Mouse (Mus musculus) lung, adult 2 months (tissue): Measurements from ENCODE around the gene Map2k1. TPM values are rescaled to one million over a fixed set of nuclear protein-coding genes. Genes with fewer than 3 reads are reported as not detected.
A peak's percentile ranks its signal among the peaks of the same experiment; 100 is the strongest.
"Not testable (repeated sequence)": the region's sequence is repeated elsewhere in the genome, so short reads cannot be mapped to it uniquely, and the experiment has no call there.

Source experiments
- DNase-seq: peaks from one replicate; pipeline ENCODE4 v3.0.0; 2022
- H3K4me1 ChIP-seq: fragments of 200-500 bp; 2 replicates; pipeline ENCODE4 v1.6.1; 2011; ENCODE audit warnings: low read length; ENCODE audit not compliant: control insufficient read depth, insufficient read depth
- H3K4me3 ChIP-seq: fragments of 200-500 bp; replicated peaks from 2 replicates; pipeline ENCODE3; 2011; ENCODE audit warnings: low read depth, mild to moderate bottlenecking, control low read depth, low read length; ENCODE audit errors: extremely low read depth
- CTCF ChIP-seq: fragments of 200-500 bp; IDR thresholded peaks from 2 replicates; pipeline ENCODE4 v1.5.1; 2011; ENCODE audit warnings: mild to moderate bottlenecking, low read length, control low read depth; ENCODE audit not compliant: insufficient read depth
- POLR2A ChIP-seq: fragments of 200-500 bp; IDR thresholded peaks from 2 replicates; pipeline ENCODE4 v1.6.1; 2011; ENCODE audit warnings: low read depth, mild to moderate bottlenecking, control low read depth, low read length, borderline replicate concordance; ENCODE audit errors: extremely low read depth
- WGBS: fragments of 180-500 bp; shearing (Covaris S2); methylation state at CpG from one replicate; pipeline ENCODE4 v1.1.7; 2018; 5-methylcytosine and 5-hydroxymethylcytosine counted together
- polyA plus RNA-seq: library from polyadenylated mRNA; depleted of rRNA; stranded (reverse); fragments of >200 nt; gene quantifications from 2 replicates; pipeline ENCODE4 v1.2.3, GENCODE M21; 2012

Gene Map2k1
- polyA plus RNA-seq, 1 experiment: 50.8 TPM

- WGBS: 36% methylated on average over 7 of the region's 7 CpGs
- no peaks in the 10 kb centered on the region for H3K4me1 ChIP-seq
- TF ChIP-seq CTCF (peak; percentile 71), POLR2A (no peak)
- peak; percentile 37 for DNase-seq
- H3K4me3 ChIP-seq: no peak overlapping the region
Observed at GRCm38 (mm10) chr9:64272611-64273010, 19.2 kb upstream of the Map2k1 start.

GRCm38 (mm10) chr9:64271249-64271648 is 17.8 kb upstream of the Map2k1 start:
- DNase-seq: no peak
- H3K4me3 ChIP-seq: no peak overlapping the region
- 52% methylated on average over 3 of the region's 3 CpGs for WGBS
- no peak for TF ChIP-seq CTCF
- no peak for TF ChIP-seq POLR2A
- no peaks in the 10 kb centered on the region for H3K4me1 ChIP-seq

DNA sequence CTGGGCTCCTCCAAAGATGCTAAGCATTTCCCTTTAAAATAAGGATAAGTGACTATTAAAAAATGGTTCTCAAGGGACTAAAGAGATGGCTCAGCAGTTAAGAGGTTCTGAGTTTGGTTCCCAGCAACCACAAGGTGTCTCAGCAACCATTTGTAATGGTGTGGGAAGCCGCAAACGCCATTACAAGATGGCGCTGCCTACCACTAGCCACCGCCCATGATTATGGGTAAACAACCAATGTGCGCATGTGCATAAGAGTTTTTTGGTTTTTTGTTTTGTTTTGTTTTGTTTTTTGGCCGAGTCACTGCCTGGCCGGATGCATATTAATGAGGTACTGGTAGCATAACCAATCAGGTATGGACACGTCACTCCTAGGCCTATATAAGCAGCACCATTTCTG is 15.4 kb upstream of the Map2k1 start:
- H3K4me3 ChIP-seq, DNase-seq, H3K4me1 ChIP-seq: not testable (repeated sequence)
- WGBS: 91% methylated on average over 8 of the region's 8 CpGs

- no peak for TF ChIP-seq POLR2A
- no peak overlapping the region for H3K4me3 ChIP-seq
- DNase-seq: no peak
- no peaks in the 10 kb centered on the region for H3K4me1 ChIP-seq
- 66% methylated on average over 10 of the region's 10 CpGs for whole genome bisulfite sequencing
Observed at GRCm38 (mm10) chr9:64268196-64268595, 14.8 kb upstream of the Map2k1 start.

- WGBS: 84% methylated on average over 1 of the region's 1 CpGs
- Histone ChIP-seq H3K4me3 (no peak overlapping the region), H3K4me1 (no peaks in the 10 kb centered on the region)
- no peak for DNase-seq
- TF ChIP-seq CTCF (no peak), POLR2A (no peak)
Observed at GRCm38 (mm10) chr9:64267231-64267630, 13.8 kb upstream of the Map2k1 start.

DNA sequence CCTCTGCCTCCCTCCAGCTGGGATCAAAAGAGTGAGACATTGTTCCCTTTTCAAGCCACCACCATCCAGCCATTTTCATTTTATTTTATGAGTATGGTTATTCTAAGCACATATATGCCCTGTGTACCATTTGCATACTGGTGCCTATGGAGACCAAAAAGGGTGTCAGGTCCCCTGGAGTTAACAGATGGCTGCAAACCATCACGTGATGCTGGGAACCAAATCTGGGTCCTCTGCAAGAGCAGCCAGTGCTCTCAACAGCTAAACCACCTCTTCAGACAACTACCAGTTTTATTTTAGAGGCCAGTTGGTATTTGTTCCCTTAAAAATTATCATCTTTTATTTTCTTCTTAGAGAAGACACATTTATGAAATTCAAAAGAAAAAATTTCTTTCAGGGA is 11.4 kb upstream of the Map2k1 start:
- no peak overlapping the region for H3K4me3 ChIP-seq
- 48% methylated on average over 1 of the region's 1 CpGs for WGBS
- DNase-seq: no peak
- TF ChIP-seq POLR2A (no peak), CTCF (no peak)
- H3K4me1 ChIP-seq: peaks cover 2% of the 10 kb centered on the region; the same call in 1 of the 2 replicates

GRCm38 (mm10) chr9:64261023-64261422 is 7.6 kb upstream of the Map2k1 start:
- DNase-seq: no peak
- 80% methylated on average over 4 of the region's 4 CpGs for WGBS
- TF ChIP-seq POLR2A (no peak), CTCF (no peak)
- Histone ChIP-seq H3K4me1 (peaks cover 2% of the 10 kb centered on the region; the same call in 1 of the 2 replicates), H3K4me3 (no peak overlapping the region)

- Histone ChIP-seq H3K4me1 (peaks cover 2% of the 10 kb centered on the region; the same call in 1 of the 2 replicates), H3K4me3 (no peak overlapping the region)
- DNase-seq: peak; percentile 30
- WGBS: 68% methylated on average over 5 of the region's 5 CpGs
- TF ChIP-seq POLR2A (no peak), CTCF (no peak)
Observed at GRCm38 (mm10) chr9:64259906-64260305, 6.5 kb upstream of the Map2k1 start.

DNA sequence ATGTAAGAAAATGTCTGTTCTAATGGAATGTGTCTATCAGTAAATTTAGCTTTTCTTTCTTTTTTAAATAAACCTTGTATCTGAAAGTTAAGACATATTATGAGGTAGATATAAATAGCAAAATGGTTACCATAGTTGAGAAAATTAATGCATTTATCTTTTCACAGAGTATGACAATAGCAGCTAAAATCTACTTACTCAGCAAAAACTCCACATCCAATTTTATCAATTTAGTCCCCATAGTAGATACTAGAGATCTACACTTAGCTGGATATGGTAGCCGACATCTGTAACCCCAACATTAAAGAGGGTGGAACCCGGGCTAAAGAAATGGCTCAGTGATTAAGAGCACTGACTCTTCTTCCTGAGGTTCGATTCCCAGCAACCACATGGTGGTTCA is 2.8 kb upstream of the Map2k1 start:
- TF ChIP-seq CTCF: no peak
- no peak for TF ChIP-seq POLR2A
- 88% methylated on average over 3 of the region's 3 CpGs for WGBS
- Histone ChIP-seq H3K4me1 (peaks cover 5% of the 10 kb centered on the region), H3K4me3 (no peak overlapping the region)
- no peak for DNase-seq

GRCm38 (mm10) chr9:64255422-64255821 is 2.0 kb upstream of the Map2k1 start:
- TF ChIP-seq POLR2A (no peak), CTCF (no peak)
- no peak for DNase-seq
- 47% methylated on average over 3 of the region's 3 CpGs for WGBS

DNA sequence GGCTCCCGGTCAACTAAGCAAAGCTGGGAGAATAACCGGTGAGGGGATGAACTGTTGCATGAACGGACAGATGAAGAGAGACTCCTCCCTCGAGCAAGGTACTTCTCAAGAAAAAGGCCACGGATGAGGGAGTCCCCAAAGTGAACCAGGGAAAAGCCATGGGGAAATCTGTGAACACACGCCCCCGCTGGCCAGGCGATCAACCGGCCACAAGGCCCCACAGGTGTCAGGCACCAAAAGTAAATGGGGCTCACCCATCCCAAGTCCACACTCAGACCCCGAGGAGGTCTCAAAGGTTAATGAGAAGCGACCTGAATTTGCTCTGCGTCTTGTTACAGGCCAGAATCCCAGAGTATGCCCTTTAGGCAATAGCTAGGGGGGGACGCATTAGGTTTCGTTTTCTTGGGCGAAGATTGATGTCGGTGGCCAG is 825 bp downstream of the Map2k1 start:
- TF ChIP-seq CTCF: no peak
- no peak for TF ChIP-seq POLR2A
- DNase-seq: no peak
- H3K4me3 ChIP-seq: peak overlapping the region; percentile 85
- peaks cover 9% of the 10 kb centered on the region for H3K4me1 ChIP-seq
- WGBS: under 1% methylated on average over 16 of the region's 16 CpGs

More at GRCm38 (mm10) chr9:64255422-64255821, 2.0 kb upstream of the Map2k1 start:
- H3K4me1 ChIP-seq: peaks cover 4% of the 10 kb centered on the region; the same call in 1 of the 2 replicates
- no peak overlapping the region for H3K4me3 ChIP-seq
